Mouse (Mus musculus) heart, embryonic 14.5 days (tissue): Measurements from ENCODE around the gene Rrbp1. TPM values are rescaled to one million over a fixed set of nuclear protein-coding genes. Genes with fewer than 3 reads are reported as not detected.

Experiments used
- ATAC-seq: fragments of 200-750 bp; cut with Nextera tagmentation; 2 replicates; pipeline ENCODE4 v1.8.0; 2017; ENCODE audit warnings: low read depth, moderate TSS enrichment; ENCODE audit not compliant: insufficient number of reproducible peaks, insufficient read depth, low FRiP score
- H3K27ac ChIP-seq, 2 experiments: fragments of 200-500 bp in 1 of 2; fragments of 300-500 bp in 1 of 2; sonication (generic) in 1 of 2; replicated peaks in 1 of 2; 2 replicates each; pipeline ENCODE4 v1.5.1; 2012 to 2014; ENCODE audit warnings: low read depth in 2 of 2, low read length in 2 of 2, control low read depth in 1 of 2, mild to moderate bottlenecking in 1 of 2, mixed read lengths in 1 of 2; ENCODE audit not compliant: control insufficient read depth in 1 of 2, insufficient read depth in 1 of 2
- H3K27me3 ChIP-seq: fragments of 300-500 bp; sonication (generic); 2 replicates; pipeline ENCODE4 v1.6.1; 2014; ENCODE audit warnings: mild to moderate bottlenecking, low read length, control low read depth; ENCODE audit not compliant: control insufficient read depth, insufficient read depth
- H3K36me3 ChIP-seq: fragments of 300-500 bp; sonication (generic); 2 replicates; pipeline ENCODE4 v1.6.1; 2014; ENCODE audit warnings: mild to moderate bottlenecking, control low read depth, low read length, mixed read lengths; ENCODE audit not compliant: control insufficient read depth, insufficient read depth
- H3K4me1 ChIP-seq, 2 experiments: fragments of 200-500 bp in 1 of 2; fragments of 300-500 bp in 1 of 2; sonication (generic) in 1 of 2; 2 replicates each; pipeline ENCODE4 v1.6.1; 2012 to 2014; ENCODE audit warnings: low read length in 2 of 2, control low read depth in 1 of 2, mixed read lengths in 1 of 2; ENCODE audit not compliant: control insufficient read depth in 2 of 2, insufficient read depth in 2 of 2
- H3K4me2 ChIP-seq: fragments of 300-500 bp; sonication (generic); 2 replicates; pipeline ENCODE4 v1.6.1; 2014; ENCODE audit warnings: mild to moderate bottlenecking, low read length
- H3K4me3 ChIP-seq, 2 experiments: fragments of 200-500 bp in 1 of 2; fragments of 300-500 bp in 1 of 2; sonication (generic) in 1 of 2; 2 replicates each; pipeline ENCODE4 v1.5.1; 2012 to 2014; ENCODE audit warnings: low read length in 2 of 2, mild to moderate bottlenecking in 2 of 2, control low read depth in 1 of 2, low read depth in 1 of 2, moderate library complexity in 1 of 2; ENCODE audit not compliant: control insufficient read depth in 1 of 2, insufficient read depth in 1 of 2
- H3K9ac ChIP-seq: fragments of 300-500 bp; sonication (generic); 2 replicates; pipeline ENCODE4 v1.6.1; 2014; ENCODE audit warnings: mild to moderate bottlenecking, low read length
- H3K9me3 ChIP-seq: fragments of 300-500 bp; sonication (generic); 2 replicates; pipeline ENCODE4 v1.6.1; 2016; ENCODE audit warnings: low read length, control low read depth; ENCODE audit not compliant: control insufficient read depth
- WGBS: fragments of 180-500 bp; shearing (Covaris S2); extraction: QIAGEN DNeasy Blood & Tissue Kit; methylation state at CpG from one replicate; pipeline ENCODE4 v1.1.7; 2014; 5-methylcytosine and 5-hydroxymethylcytosine counted together
- polyA plus RNA-seq: library from polyadenylated mRNA; unstranded; fragments of >200 nt; fragmentation: Nextera tagmentation; extraction: Ambion mirVana; gene quantifications from 2 replicates; pipeline ENCODE4 v1.2.1, GENCODE M21; 2014

Rrbp1 gene
- polyA plus RNA-seq, 1 experiment from 2014 or later: 61.8 TPM

DNA sequence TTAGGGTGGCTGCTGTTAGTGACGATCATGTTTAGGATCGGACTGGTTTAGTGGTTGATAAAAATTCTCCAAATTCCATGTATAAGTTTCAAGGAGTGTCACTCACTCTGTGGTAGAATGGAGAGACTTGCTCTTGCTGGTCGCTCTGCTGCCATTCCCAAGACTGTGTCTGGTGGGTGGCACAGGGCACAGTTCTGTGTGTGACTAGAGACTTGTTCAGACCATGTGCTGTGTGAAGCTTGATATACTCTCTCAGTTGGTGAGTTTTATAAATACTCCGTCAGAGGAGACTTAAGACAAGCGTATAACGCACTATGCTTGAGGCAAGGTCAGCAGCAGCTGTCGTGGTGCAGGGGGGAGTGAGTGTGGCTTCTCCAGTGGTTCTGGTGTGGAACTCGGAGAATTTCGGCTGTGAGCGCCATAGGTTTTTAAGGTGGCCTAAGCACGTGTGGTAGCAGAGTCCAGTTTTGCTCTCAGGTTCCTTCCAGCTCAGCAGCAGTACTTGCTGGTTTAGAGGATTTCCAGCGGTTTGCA lies 78.7 kb downstream of the Rrbp1 start:
- no peak for ATAC-seq
- no peak overlapping the region for H3K9ac ChIP-seq
- H3K27ac ChIP-seq: 0 out of 4 replicates have a peak overlapping the region, but pooled peaks have one; percentile 1 to 25
- H3K36me3 ChIP-seq: no peaks in the 10 kb centered on the region
- WGBS: 64% methylated on average over 12 of the region's 12 CpGs
- no peak overlapping the region for H3K4me3 ChIP-seq
- no peaks in the 10 kb centered on the region for H3K27me3 ChIP-seq
- no peak overlapping the region for H3K4me2 ChIP-seq
- no peaks in the 10 kb centered on the region for H3K9me3 ChIP-seq
- H3K4me1 ChIP-seq: peaks cover 13 to 38% of the 10 kb centered on the region in 2 experiments

DNA sequence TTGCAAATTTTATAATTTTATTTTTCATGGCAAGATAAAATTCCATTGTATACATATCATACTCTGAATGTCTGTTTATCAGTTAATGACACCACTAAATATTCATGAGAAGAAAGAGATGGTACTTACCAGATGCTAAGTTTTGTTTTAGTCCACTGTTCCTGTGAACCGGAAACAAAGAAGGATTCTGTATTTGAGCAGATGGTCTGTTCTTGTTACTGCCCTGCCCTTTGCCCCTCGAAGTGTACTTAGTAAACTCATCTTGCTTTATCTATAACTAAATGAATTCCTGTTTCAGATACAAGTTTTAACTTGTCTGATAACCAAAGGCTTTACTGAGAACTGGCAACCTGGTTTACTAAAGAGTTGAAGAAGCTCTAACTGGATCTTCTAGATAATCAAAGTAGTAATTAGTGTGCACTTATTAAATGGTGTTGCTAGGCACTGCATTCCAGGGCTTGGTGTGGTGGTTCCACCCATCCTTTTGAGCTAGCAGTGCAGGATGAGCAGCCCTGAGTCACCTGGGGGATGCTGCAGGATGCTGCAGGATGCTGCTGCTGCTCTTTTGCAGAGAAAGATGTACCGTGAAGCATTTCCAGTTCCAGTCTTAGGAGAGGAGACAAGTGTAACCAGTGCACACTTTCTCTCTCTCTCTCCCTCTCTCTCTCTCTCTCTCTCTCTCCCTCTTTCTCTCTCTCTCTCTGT lies 81.3 kb downstream of the Rrbp1 start:
- Histone ChIP-seq H3K4me2 (no peak overlapping the region), H3K36me3 (no peaks in the 10 kb centered on the region), H3K9ac (no peak overlapping the region), H3K9me3 (no peaks in the 10 kb centered on the region), H3K27me3 (no peaks in the 10 kb centered on the region), H3K4me3 (no peak overlapping the region), H3K4me1 (peaks cover 10 to 36% of the 10 kb centered on the region in 2 experiments), H3K27ac (no peak overlapping the region)
- ATAC-seq: no peak
- WGBS: 50% methylated on average over 3 of the region's 3 CpGs

DNA sequence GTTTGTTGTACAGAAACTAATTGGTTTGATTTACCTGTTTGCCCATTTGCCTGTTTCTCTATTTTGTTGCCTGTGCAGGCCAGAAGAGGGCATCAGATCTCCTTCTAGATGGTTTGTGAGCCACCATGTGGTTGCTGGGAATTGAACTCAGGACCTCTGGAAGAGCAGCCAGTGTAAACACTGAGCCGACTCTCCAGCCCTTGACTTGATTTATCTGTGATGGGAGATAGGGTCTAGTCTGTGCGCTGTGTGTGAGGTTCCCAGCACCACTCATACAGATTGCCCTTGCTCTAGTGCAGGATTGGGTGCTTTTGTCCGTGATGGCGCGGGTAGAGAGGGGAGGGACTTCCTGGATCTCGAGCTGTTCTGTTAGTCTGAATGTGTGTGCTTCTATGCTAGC lies 85.2 kb downstream of the Rrbp1 start:
- no peaks in the 10 kb centered on the region for H3K27me3 ChIP-seq
- peaks cover 4 to 33% of the 10 kb centered on the region in 2 experiments; a peak in 3 of 4 replicates for H3K4me1 ChIP-seq
- no peaks in the 10 kb centered on the region for H3K9me3 ChIP-seq
- no peaks in the 10 kb centered on the region for H3K36me3 ChIP-seq
- no peak overlapping the region for H3K4me3 ChIP-seq
- no peak overlapping the region for H3K4me2 ChIP-seq
- no peak for ATAC-seq
- 85% methylated on average over 6 of the region's 6 CpGs for WGBS
- no peak overlapping the region for H3K27ac ChIP-seq
- H3K9ac ChIP-seq: no peak overlapping the region

DNA sequence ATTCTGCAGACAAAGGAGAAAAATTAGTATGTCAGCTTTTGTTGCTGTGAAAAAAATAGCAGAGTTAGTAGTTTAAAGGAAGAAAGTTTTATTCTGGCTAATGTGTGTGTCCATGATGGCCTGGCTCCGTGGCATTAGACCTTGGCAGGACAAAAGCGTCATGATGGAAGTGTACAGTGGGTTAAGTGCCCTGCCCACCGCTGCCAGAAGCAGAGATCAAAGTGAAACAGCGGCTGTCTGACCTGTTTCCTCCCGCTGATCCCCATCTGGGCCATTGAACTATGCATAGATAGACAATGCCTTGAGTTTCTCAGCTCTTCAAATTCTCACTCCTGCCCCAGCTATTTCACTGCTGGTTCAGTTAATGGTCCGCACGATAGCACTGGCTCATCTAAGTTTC lies 87.0 kb downstream of the Rrbp1 start:
- Histone ChIP-seq H3K36me3 (no peaks in the 10 kb centered on the region), H3K9ac (peak overlapping the region; percentile 19), H3K27ac (peak overlapping the region; percentile 66 to 69), H3K4me2 (peak overlapping the region; percentile 49), H3K27me3 (no peaks in the 10 kb centered on the region), H3K4me1 (peaks cover 5 to 35% of the 10 kb centered on the region in 2 experiments), H3K9me3 (no peaks in the 10 kb centered on the region), H3K4me3 (0 out of 4 replicates have a peak overlapping the region, but pooled peaks of 1 of the 2 experiments have one; percentile 0)
- no peak for ATAC-seq
- WGBS: 28% methylated on average over 7 of the region's 7 CpGs

DNA sequence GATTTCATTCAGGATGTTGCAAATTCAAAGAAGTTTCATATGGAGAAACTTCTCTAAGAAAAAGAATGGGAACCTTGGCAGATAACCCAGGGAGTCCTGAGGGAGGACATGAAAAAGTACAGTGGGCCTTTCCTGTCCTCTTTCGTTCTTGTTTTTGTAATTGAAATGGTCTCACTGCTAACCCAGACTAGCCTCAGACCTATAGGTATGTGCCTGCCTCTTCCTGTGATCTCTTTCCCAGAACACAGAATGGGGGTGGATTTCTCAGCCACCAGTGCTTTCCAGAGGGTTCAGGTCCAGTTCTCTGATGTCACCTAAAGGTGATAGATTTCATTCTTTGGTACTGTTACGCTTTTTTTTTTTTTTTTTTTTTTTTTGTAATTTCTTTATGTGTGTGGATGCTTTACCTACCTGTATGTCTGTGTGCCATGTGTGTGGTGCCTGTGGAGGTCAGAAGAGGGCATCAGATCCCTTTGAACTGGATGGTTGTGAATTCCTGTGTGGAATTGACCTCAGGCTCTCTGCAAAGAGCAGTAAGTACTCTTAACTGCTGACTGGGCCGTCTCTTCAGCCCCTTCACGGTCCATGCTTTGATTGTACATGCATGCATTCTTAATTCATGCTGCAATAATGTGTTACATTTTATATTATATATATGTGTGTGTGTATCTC lies 92.1 kb downstream of the Rrbp1 start:
- Histone ChIP-seq H3K36me3 (no peaks in the 10 kb centered on the region), H3K4me3 (no peak overlapping the region), H3K4me2 (peak overlapping the region; percentile 63), H3K27me3 (no peaks in the 10 kb centered on the region), H3K9me3 (no peaks in the 10 kb centered on the region), H3K9ac (peak overlapping the region; percentile 42), H3K4me1 (peaks cover 5 to 47% of the 10 kb centered on the region in 2 experiments), H3K27ac (peak overlapping the region in 1 of 2 experiments; percentile 37; a peak in 2 of 4 replicates)
- WGBS: 27% methylated on average over 4 of the region's 4 CpGs
- no peak for ATAC-seq

GRCm38 (mm10) chr2:143917622-143918021 lies 93.4 kb downstream of the Rrbp1 start:
- Histone ChIP-seq H3K9me3 (no peaks in the 10 kb centered on the region), H3K36me3 (no peaks in the 10 kb centered on the region), H3K27ac (peak overlapping the region in 1 of 2 experiments; percentile 37; a peak in 1 of 4 replicates), H3K4me1 (peaks cover 5 to 40% of the 10 kb centered on the region in 2 experiments), H3K4me2 (peak overlapping the region; percentile 63), H3K4me3 (peak overlapping the region; percentile 6 to 94; a peak in 3 of 4 replicates), H3K27me3 (no peaks in the 10 kb centered on the region), H3K9ac (peak overlapping the region; percentile 99)
- 31% methylated on average over 5 of the region's 5 CpGs for WGBS
- ATAC-seq: no peak

DNA sequence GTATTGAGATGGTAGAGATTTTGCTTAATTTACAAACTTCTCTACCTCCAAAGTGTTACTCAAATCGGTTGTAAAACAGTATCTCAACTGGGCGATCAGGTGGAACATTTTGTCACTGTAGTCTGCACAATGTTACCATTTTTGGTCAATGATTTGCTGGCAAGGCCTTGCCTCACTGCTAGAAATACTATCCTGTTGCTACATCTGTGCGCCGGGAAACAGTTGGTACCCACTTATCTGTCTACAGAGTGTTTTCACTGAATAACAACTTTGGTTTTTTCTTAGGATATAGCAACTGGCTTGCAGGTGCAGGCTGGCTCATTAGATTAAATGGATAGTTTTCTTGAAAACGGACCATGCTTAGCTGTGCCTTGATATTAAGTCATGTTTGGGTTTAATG lies 94.8 kb downstream of the Rrbp1 start:
- WGBS: 1% methylated on average over 5 of the region's 5 CpGs
- peak overlapping the region; percentile 63 for H3K4me2 ChIP-seq
- no peak for ATAC-seq

More for the DNA sequence above, 94.8 kb downstream of the Rrbp1 start:
- Histone ChIP-seq H3K4me3 (peak overlapping the region; percentile 93 to 94), H3K9me3 (no peaks in the 10 kb centered on the region), H3K27ac (peak overlapping the region; percentile 98 to 100), H3K36me3 (no peaks in the 10 kb centered on the region), H3K4me1 (peaks cover 5 to 40% of the 10 kb centered on the region in 2 experiments), H3K27me3 (no peaks in the 10 kb centered on the region), H3K9ac (peak overlapping the region; percentile 99)
